In the genomic region with DNA sequence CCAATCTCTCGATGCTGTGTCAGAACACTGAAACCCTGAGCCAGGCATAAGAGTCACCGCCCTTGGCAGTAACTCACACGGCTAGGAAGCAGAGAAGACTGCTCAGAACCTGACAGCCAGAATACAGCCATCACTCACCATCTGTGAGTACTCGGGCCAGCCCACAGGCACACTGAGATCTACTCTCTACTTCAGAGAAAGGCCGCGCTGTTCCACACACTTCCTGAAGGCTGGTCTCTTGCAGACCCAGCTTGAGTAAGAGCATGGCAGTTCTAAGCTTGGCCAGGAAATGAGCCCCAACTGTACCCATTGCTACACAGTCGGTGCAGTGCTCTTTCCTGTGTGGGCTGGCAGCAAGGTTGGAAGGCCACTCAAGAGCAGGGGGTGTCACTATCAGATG, we compare ENCODE assay signal across 8 mouse cellular contexts. TPM values are rescaled to one million over a fixed set of nuclear protein-coding genes. Genes with fewer than 3 reads are reported as not detected.
DNase-seq lines count a peak whose midpoint lies in the region; ATAC-seq lines count a peak whose summit lies in the region.

No protein-coding gene starts in this region.

- ATAC-seq in megakaryocyte-erythroid progenitor cell, adult 5-6 weeks (replicated peaks; ENCODE audit: low FRiP score, low TSS enrichment, poor library complexity, severe bottlenecking) = peak; percentile 45

- DNase-seq in adrenal gland, postnatal 10 days = peak; percentile 31
- no peak for DNase-seq in adrenal gland, adult 18-20 months (ENCODE audit: low spot score in 2 of 2)
- DNase-seq in 416B (ENCODE audit: low read depth) (peak; percentile 97), liver (peak; percentile 51)
- no peak for DNase-seq in retina, embryonic 14.5 days (ENCODE audit: low spot score)
- DNase-seq in frontal cortex, postnatal 10 days (ENCODE audit: low spot score in 2 of 2) = no peak
- no peak for DNase-seq in layer of hippocampus, postnatal 10 days (ENCODE audit: low spot score in 2 of 2)

RNA-seq across cellular contexts. Expression of gene Tbc1d2b, which starts 27.7 kb away (rescaled TPM):
- 10 to 100 TPM; 33.0 to 34.9 TPM for total RNA-seq in adrenal gland, postnatal 10 days (2021)
- 10 to 100 TPM; 21.8 to 23.2 TPM for total RNA-seq in adrenal gland, adult 18-20 months (2021)
- 53.8 and 66.1 TPM in 2 replicates for total RNA-seq in megakaryocyte-erythroid progenitor cell, adult 5-6 weeks (2014; fragmentation: Nextera tagmentation)
- 31.2 and 33.1 TPM in 2 replicates for total RNA-seq in megakaryocyte-erythroid progenitor cell, adult 5-6 weeks (2017)
- total RNA-seq in layer of hippocampus, postnatal 10 days (2021) = 10 to 100 TPM; 12.9 to 14.3 TPM

Comparison
In these comparisons a context has a peak if more than half of its experiments do, and no peak if none do; other contexts are left out.
1. DNase-seq: peak in adrenal gland, postnatal 10 days (single experiment), 416B (single experiment) and liver (single experiment); none in adrenal gland, adult 18-20 months (0 of 2), retina, embryonic 14.5 days (single experiment), frontal cortex, postnatal 10 days (0 of 2) and layer of hippocampus, postnatal 10 days (0 of 2).